Mouse (Mus musculus): ENCODE results near the gene Gm21190.
"Not testable (repeated sequence)": the region's sequence is repeated elsewhere in the genome, so short reads cannot be mapped to it uniquely, and the experiment has no call there.

The Gm21190 gene

GRCm38 (mm10) chr5:15490934-15491333 is 38.1 kb downstream of the Gm21190 start:
- not testable (repeated sequence) for DNase-seq (ENCODE audit: low spot score in 2 of 2)

DNA sequence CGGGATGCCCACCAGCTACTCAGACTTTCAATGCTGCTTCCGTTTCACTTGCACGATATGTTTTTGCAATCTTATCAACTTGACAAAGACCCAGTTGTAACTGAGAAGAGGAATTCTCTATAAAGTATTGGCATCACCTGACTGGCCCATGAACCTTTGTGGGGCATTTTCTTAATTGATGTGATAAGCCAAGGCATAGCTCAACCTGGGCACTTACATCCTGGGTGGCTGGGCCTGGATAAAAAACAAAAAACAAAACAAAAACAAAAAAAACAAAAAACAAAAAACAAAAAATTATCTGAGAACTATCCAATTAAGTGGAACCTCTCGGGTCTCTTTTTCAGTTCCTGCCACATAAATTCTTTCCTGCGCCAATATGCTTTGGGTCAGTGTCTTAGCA is 40.3 kb downstream of the Gm21190 start:
- DNase-seq (ENCODE audit: low spot score in 2 of 2) = no peak

- not testable (repeated sequence) for DNase-seq (ENCODE audit: low spot score in 2 of 2)
Observed at GRCm38 (mm10) chr5:15484616-15485015, 44.4 kb downstream of the Gm21190 start.

GRCm38 (mm10) chr5:15483576-15483975 is 45.4 kb downstream of the Gm21190 start:
- not testable (repeated sequence) for DNase-seq (ENCODE audit: low spot score in 2 of 2)

- DNase-seq (ENCODE audit: low spot score in 2 of 2) = peak; percentile 10 to 15
Observed at GRCm38 (mm10) chr5:15482815-15483214, 46.2 kb downstream of the Gm21190 start.

- not testable (repeated sequence) for DNase-seq (ENCODE audit: low spot score in 2 of 2)
Observed at GRCm38 (mm10) chr5:15476423-15476822, 52.6 kb downstream of the Gm21190 start, which contains the start of gene Gm21149. Gene Gm21149, minus strand, starts transcription at chr5:15476523.
